ENCODE assay signal across 15 mouse cellular contexts in the genomic region with DNA sequence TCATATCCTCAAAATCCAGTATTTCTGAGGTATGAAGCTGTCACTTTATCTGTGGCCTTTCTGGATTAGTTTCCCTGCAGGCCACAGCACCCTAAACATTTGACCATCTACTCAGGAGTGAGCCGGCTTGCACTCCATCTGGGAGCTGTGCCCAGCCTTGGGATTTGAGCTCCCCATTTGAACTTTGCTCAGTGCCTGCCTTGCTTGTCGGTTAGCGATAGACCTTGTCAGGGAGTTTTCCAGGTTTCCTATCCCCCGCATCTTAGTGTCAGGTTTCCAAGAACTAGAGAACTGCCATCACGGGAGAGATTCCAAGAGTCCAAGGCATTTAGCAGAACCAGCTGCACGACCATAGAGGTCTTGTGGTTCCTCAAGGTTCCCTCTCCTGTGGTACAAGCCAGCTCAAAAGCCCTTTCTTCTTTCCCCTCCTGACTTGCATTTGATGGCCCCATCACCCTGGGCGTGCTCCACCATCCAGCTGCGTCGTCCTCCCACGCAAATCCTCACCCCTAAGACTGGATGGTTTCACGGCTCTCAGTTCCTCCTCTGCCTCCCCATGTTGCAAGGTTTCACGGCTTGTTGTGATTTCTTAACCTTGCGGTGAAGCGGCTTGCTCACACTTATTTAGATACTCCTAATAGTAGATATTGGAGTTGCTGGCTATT. TPM values are rescaled to one million over a fixed set of nuclear protein-coding genes. Genes with fewer than 3 reads are reported as not detected.
DNase-seq lines count a peak whose midpoint lies in the region; ATAC-seq and TF ChIP-seq lines count a peak whose summit lies in the region.
"Had no signal": no experiment of that assay in that cellular context is flagged by ENCODE, and none has a peak within 500 bp of the region (broad histone marks: within the 10 kb centered on the region; RNA-seq: fewer than 3 reads in every experiment).

No protein-coding gene starts in this region.

- H3K36me3 ChIP-seq in embryonic facial prominence, embryonic 11.5 days (replicated peaks; ENCODE audit: control insufficient read depth, insufficient read depth, low read depth, low read length) = no peaks in the 10 kb centered on the region
- no peaks in the 10 kb centered on the region for H3K36me3 ChIP-seq in embryonic facial prominence, embryonic 10.5 days (replicated peaks)
- H3K36me3 ChIP-seq in lung, postnatal 0 days (ENCODE audit: insufficient read depth, low read length) = peaks cover 7% of the 10 kb centered on the region; the same call in 1 of the 2 replicates
- H3K36me3 ChIP-seq: intestine, embryonic 15.5 days; neural tube, embryonic 12.5 days had no signal

- no peak overlapping the region for H3K4me2 ChIP-seq in embryonic facial prominence, embryonic 11.5 days (ENCODE audit: low read depth, low read length)
- H3K4me2 ChIP-seq in lung, postnatal 0 days (replicated peaks; ENCODE audit: low read depth, low read length) = no peak overlapping the region
- H3K4me2 ChIP-seq: intestine, embryonic 15.5 days; neural tube, embryonic 12.5 days had no signal

- no peak for TF ChIP-seq CTCF in lung, postnatal 0 days (IDR thresholded peaks at IDR 0.05)
- no peak for TF ChIP-seq CTCF in lung, adult 2 months (IDR thresholded peaks at IDR 0.05; ENCODE audit: insufficient read depth, low read length)

- TF ChIP-seq POLR2A in lung, adult 2 months (IDR thresholded peaks at IDR 0.05; ENCODE audit: borderline replicate concordance, extremely low read depth, low read depth, low read length) = no peak

- no peaks in the 10 kb centered on the region for H3K4me1 ChIP-seq in embryonic facial prominence, embryonic 11.5 days (ENCODE audit: control insufficient read depth, insufficient read depth, low read length)
- H3K4me1 ChIP-seq in embryonic facial prominence, embryonic 10.5 days = peaks cover 16% of the 10 kb centered on the region
- no peaks in the 10 kb centered on the region for H3K4me1 ChIP-seq in lung, postnatal 0 days (ENCODE audit: insufficient read depth, low read depth, low read length)
- peaks cover 11% of the 10 kb centered on the region for H3K4me1 ChIP-seq in lung, adult 2 months (ENCODE audit: control insufficient read depth, insufficient read depth, low read length)
- H3K4me1 ChIP-seq: intestine, embryonic 15.5 days; neural tube, embryonic 12.5 days had no signal

- WGBS in embryonic facial prominence, embryonic 11.5 days = 66% methylated on average over 14 of the region's 14 CpGs
- 74% methylated on average over 14 of the region's 14 CpGs for WGBS in embryonic facial prominence, embryonic 10.5 days
- WGBS in lung, postnatal 0 days = 67% methylated on average over 14 of the region's 14 CpGs
- 70% methylated on average over 14 of the region's 14 CpGs for WGBS in lung, adult 2 months

- no peak for TF ChIP-seq EP300 in lung, postnatal 0 days (IDR thresholded peaks at IDR 0.05)

- no peak overlapping the region for H3K27ac ChIP-seq in embryonic facial prominence, embryonic 11.5 days (replicated peaks; ENCODE audit: low read depth, low read length)
- H3K27ac ChIP-seq in embryonic facial prominence, embryonic 10.5 days (replicated peaks) = no peak overlapping the region
- H3K27ac ChIP-seq in lung, postnatal 0 days (ENCODE audit: low read length) = no peak overlapping the region
- H3K27ac ChIP-seq: intestine, embryonic 15.5 days; neural tube, embryonic 12.5 days had no signal

- no peak for DNase-seq in embryonic facial prominence, embryonic 11.5 days (ENCODE audit: low spot score)
- DNase-seq in embryonic facial prominence, embryonic 10.5 days (ENCODE audit: low spot score) = no peak
- peak; percentile 55 for DNase-seq in lung, postnatal 0 days (ENCODE audit: low spot score)
- no peak for DNase-seq in lung, adult 2 months
- peak; percentile 54 to 79 for DNase-seq in kidney, postnatal 25 days
- DNase-seq in yolk sac, embryonic 10.5 days (ENCODE audit: low spot score) = peak; percentile 57
- DNase-seq in gastrocnemius, adult 8-10 months (ENCODE audit: low spot score in 2 of 2) = no peak
- DNase-seq: adrenal gland, postnatal 10 days; gastrocnemius, postnatal 10 days; right cerebral cortex, postnatal 14 days had no signal

- no peaks in the 10 kb centered on the region for H3K27me3 ChIP-seq in embryonic facial prominence, embryonic 11.5 days (ENCODE audit: control insufficient read depth, insufficient read depth, low read length)
- H3K27me3 ChIP-seq in embryonic facial prominence, embryonic 10.5 days (replicated peaks; ENCODE audit: low read depth, poor library complexity, severe bottlenecking) = no peaks in the 10 kb centered on the region
- H3K27me3 ChIP-seq in lung, postnatal 0 days (replicated peaks; ENCODE audit: insufficient read depth, low read length) = no peaks in the 10 kb centered on the region
- H3K27me3 ChIP-seq: intestine, embryonic 15.5 days; neural tube, embryonic 12.5 days had no signal

- H3K9me3 ChIP-seq in embryonic facial prominence, embryonic 11.5 days (replicated peaks; ENCODE audit: control insufficient read depth, low read length) = no peaks in the 10 kb centered on the region
- H3K9me3 ChIP-seq in embryonic facial prominence, embryonic 10.5 days = no peaks in the 10 kb centered on the region
- no peaks in the 10 kb centered on the region for H3K9me3 ChIP-seq in lung, postnatal 0 days (ENCODE audit: low read length)
- H3K9me3 ChIP-seq: intestine, embryonic 15.5 days; neural tube, embryonic 12.5 days had no signal

- peak overlapping the region; percentile 10; the same call in 1 of the 2 replicates for H3K9ac ChIP-seq in embryonic facial prominence, embryonic 11.5 days (replicated peaks; ENCODE audit: low read length)
- H3K9ac ChIP-seq in lung, postnatal 0 days (replicated peaks; ENCODE audit: low read depth) = no peak overlapping the region
- H3K9ac ChIP-seq: intestine, embryonic 15.5 days; neural tube, embryonic 12.5 days had no signal

- no peak for ATAC-seq in embryonic facial prominence, embryonic 11.5 days (replicated peaks; ENCODE audit: insufficient number of reproducible peaks, low FRiP score, low TSS enrichment, low read depth)
- 0 out of 2 replicates have a peak, but pooled peaks have one; percentile 22 for ATAC-seq in lung, postnatal 0 days
- no peak for ATAC-seq in megakaryocyte-erythroid progenitor cell, adult 5-6 weeks (replicated peaks; ENCODE audit: low FRiP score, low TSS enrichment, poor library complexity, severe bottlenecking)
- ATAC-seq: intestine, embryonic 15.5 days had no signal

- H3K4me3 ChIP-seq in embryonic facial prominence, embryonic 11.5 days (ENCODE audit: low read depth, low read length) = no peak overlapping the region
- H3K4me3 ChIP-seq in embryonic facial prominence, embryonic 10.5 days = no peak overlapping the region
- no peak overlapping the region for H3K4me3 ChIP-seq in lung, postnatal 0 days (ENCODE audit: low read depth, low read length)
- no peak overlapping the region for H3K4me3 ChIP-seq in lung, adult 2 months (replicated peaks; ENCODE audit: extremely low read depth, low read depth, low read length)
- H3K4me3 ChIP-seq: erythroblast, embryonic 14.5 days; intestine, embryonic 15.5 days; neural tube, embryonic 12.5 days had no signal

RNA-seq across cellular contexts. Expression of a gene that starts 19.6 kb away (rescaled TPM):
- polyA plus RNA-seq in embryonic facial prominence, embryonic 11.5 days (2014; fragmentation: Nextera tagmentation; extraction: Ambion mirVana) = 0.84 and 1.6 TPM in 2 replicates
- polyA plus RNA-seq in embryonic facial prominence, embryonic 10.5 days (2016; fragmentation: Nextera tagmentation; extraction: Ambion mirVana) = 0.68 and 0.72 TPM in 2 replicates
- polyA plus RNA-seq in lung, postnatal 0 days (2015; fragmentation: Nextera tagmentation; extraction: Ambion mirVana) = 1.1 and 1.3 TPM in 2 replicates
- 21.0 and 24.5 TPM in 2 replicates for polyA plus RNA-seq in lung, adult 2 months (2012; rRNA removed)
- 10 to 100 TPM; 41.0 to 65.6 (median 53.0) TPM for total RNA-seq in gastrocnemius, adult 8-10 months (2022)
- 48.5 and 69.9 TPM in 2 replicates for total RNA-seq in megakaryocyte-erythroid progenitor cell, adult 5-6 weeks (2014; fragmentation: Nextera tagmentation)
- total RNA-seq in megakaryocyte-erythroid progenitor cell, adult 5-6 weeks (2017) = 152 and 155 TPM in 2 replicates

RNA-seq across cellular contexts. Expression of a gene that starts 38.9 kb away (rescaled TPM):
- polyA plus RNA-seq in embryonic facial prominence, embryonic 11.5 days (2014; fragmentation: Nextera tagmentation; extraction: Ambion mirVana) = 2.2 and 4.0 TPM in 2 replicates
- 3.8 and 4.5 TPM in 2 replicates for polyA plus RNA-seq in embryonic facial prominence, embryonic 10.5 days (2016; fragmentation: Nextera tagmentation; extraction: Ambion mirVana)
- 15.6 and 16.1 TPM in 2 replicates for polyA plus RNA-seq in lung, postnatal 0 days (2015; fragmentation: Nextera tagmentation; extraction: Ambion mirVana)
- 48.8 and 53.8 TPM in 2 replicates for polyA plus RNA-seq in lung, adult 2 months (2012; rRNA removed)
- 1 to 10 TPM; 3.3 to 7.4 (median 4.7) TPM for total RNA-seq in gastrocnemius, adult 8-10 months (2022)
- total RNA-seq in megakaryocyte-erythroid progenitor cell, adult 5-6 weeks (2014; fragmentation: Nextera tagmentation) = 18.6 and 21.6 TPM in 2 replicates
- total RNA-seq in megakaryocyte-erythroid progenitor cell, adult 5-6 weeks (2017) = 30.4 and 37.3 TPM in 2 replicates

RNA-seq across cellular contexts. Expression of a gene that starts 42.5 kb away (rescaled TPM):
- not detected in 2 replicates for polyA plus RNA-seq in embryonic facial prominence, embryonic 11.5 days (2014; fragmentation: Nextera tagmentation; extraction: Ambion mirVana)
- polyA plus RNA-seq in embryonic facial prominence, embryonic 10.5 days (2016; fragmentation: Nextera tagmentation; extraction: Ambion mirVana) = not detected in 2 replicates
- 5.5 and 6.0 TPM in 2 replicates for polyA plus RNA-seq in lung, postnatal 0 days (2015; fragmentation: Nextera tagmentation; extraction: Ambion mirVana)
- 1.8 and 2.0 TPM in 2 replicates for polyA plus RNA-seq in lung, adult 2 months (2012; rRNA removed)
- total RNA-seq in gastrocnemius, adult 8-10 months (2022) = not detected
- total RNA-seq in megakaryocyte-erythroid progenitor cell, adult 5-6 weeks (2014; fragmentation: Nextera tagmentation) = not detected in 2 replicates
- not detected in 2 replicates for total RNA-seq in megakaryocyte-erythroid progenitor cell, adult 5-6 weeks (2017)
- total RNA-seq: adrenal gland, postnatal 10 days; gastrocnemius, postnatal 10 days; left cerebral cortex, postnatal 36 days had no signal
- polyA plus RNA-seq: erythroblast, embryonic 14.5 days; neural tube, embryonic 12.5 days had no signal

RNA-seq across cellular contexts. Expression of a gene that starts 53.4 kb away (rescaled TPM):
- polyA plus RNA-seq in embryonic facial prominence, embryonic 11.5 days (2014; fragmentation: Nextera tagmentation; extraction: Ambion mirVana) = 56.9 and 64.0 TPM in 2 replicates
- polyA plus RNA-seq in embryonic facial prominence, embryonic 10.5 days (2016; fragmentation: Nextera tagmentation; extraction: Ambion mirVana) = 41.9 and 44.8 TPM in 2 replicates
- polyA plus RNA-seq in lung, postnatal 0 days (2015; fragmentation: Nextera tagmentation; extraction: Ambion mirVana) = 28.2 and 30.6 TPM in 2 replicates
- polyA plus RNA-seq in lung, adult 2 months (2012; rRNA removed) = 16.5 and 25.9 TPM in 2 replicates
- total RNA-seq in gastrocnemius, adult 8-10 months (2022) = 1 to 10 TPM; 5.3 to 7.3 (median 6.2) TPM
- total RNA-seq in megakaryocyte-erythroid progenitor cell, adult 5-6 weeks (2014; fragmentation: Nextera tagmentation) = 12.5 and 15.2 TPM in 2 replicates
- 7.8 and 8.6 TPM in 2 replicates for total RNA-seq in megakaryocyte-erythroid progenitor cell, adult 5-6 weeks (2017)

Comparison
In these comparisons a context has a peak if more than half of its experiments do, and no peak if none do; other contexts are left out.
1. DNase-seq: peak in lung, postnatal 0 days (single experiment), kidney, postnatal 25 days (2 of 2) and yolk sac, embryonic 10.5 days (single experiment); none in embryonic facial prominence, embryonic 11.5 days (single experiment), embryonic facial prominence, embryonic 10.5 days (single experiment), lung, adult 2 months (single experiment) and gastrocnemius, adult 8-10 months (0 of 2).